Comparison of ENCODE assay signal across 8 mouse cellular contexts in the genomic region with DNA sequence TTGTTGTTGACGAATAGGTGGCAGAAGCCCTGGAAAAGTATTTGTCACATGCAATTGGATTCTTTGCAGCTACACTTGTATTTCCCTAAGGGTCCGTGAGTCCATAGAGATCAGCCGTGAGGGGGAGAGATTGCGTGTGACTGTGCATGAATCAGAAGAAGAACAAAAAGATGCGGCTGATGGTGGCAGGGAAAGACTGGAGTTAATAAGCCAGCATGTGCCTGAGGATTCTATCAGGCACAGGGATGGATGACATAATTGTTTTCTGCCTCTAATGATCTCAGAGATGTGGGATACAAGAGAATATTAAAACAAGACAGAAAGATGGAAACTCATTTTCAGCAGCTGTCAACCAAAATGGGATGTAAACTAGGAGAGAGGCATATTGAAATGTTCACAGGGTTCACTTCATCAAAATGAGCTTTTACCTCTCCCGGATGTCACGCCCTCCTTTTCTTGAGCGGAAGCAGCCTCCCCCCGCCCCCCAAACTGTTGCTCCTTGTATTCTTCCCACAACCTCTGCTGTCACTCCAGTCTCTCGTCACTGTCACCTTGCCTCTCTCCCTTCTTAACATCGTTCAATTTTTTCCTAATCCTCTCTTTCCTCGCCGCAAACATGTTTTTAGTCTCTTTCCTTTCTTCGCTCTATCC.
DNase-seq lines count a peak whose midpoint lies in the region.

No protein-coding gene starts in this region.

- DNase-seq in left cerebral cortex, postnatal 4 days, result peak; percentile 43
- DNase-seq in left cerebral cortex, adult 8-10 months (ENCODE audit: low spot score in 2 of 2), result no peak
- DNase-seq in embryo, embryonic 9.5 days (ENCODE audit: extremely low spot score), result peak; percentile 40
- DNase-seq in heart, postnatal 4 days, result peak; percentile 8
- peak; percentile 46 for DNase-seq in lung, postnatal 10 days
- peak; percentile 7 to 29 for DNase-seq in thymus, postnatal 10 days (ENCODE audit: low spot score in 2 of 2)
- no peak for DNase-seq in adrenal gland, postnatal 4 days (ENCODE audit: low spot score in 2 of 2)
- DNase-seq in spleen, postnatal 14 days (ENCODE audit: low spot score in 2 of 2), result no peak

- intact Hi-C loops in left cerebral cortex, postnatal 4 days (cut with DNase I), result loop anchor here (5.0 kb wide), 2 partner anchors 168 to 593 kb away; no protein-coding TSS in a partner anchor

Comparison
In these comparisons a context has a peak if more than half of its experiments do, and no peak if none do; other contexts are left out.
1. DNase-seq: peak in left cerebral cortex, postnatal 4 days (single experiment), embryo, embryonic 9.5 days (single experiment), heart, postnatal 4 days (single experiment), lung, postnatal 10 days (single experiment) and thymus, postnatal 10 days (2 of 2); none in left cerebral cortex, adult 8-10 months (0 of 2), adrenal gland, postnatal 4 days (0 of 2) and spleen, postnatal 14 days (0 of 2).